Mouse (Mus musculus) brain, embryonic 14.5 days (tissue): ENCODE results near the gene Gm1604a.
"Not testable (repeated sequence)": the region's sequence is repeated elsewhere in the genome, so short reads cannot be mapped to it uniquely, and the experiment has no call there.

Experiments
- CTCF ChIP-seq: fragments of 200-500 bp; IDR thresholded peaks from 2 replicates; pipeline ENCODE4 v1.5.1; 2012; ENCODE audit warnings: inconsistent platforms, mild to moderate bottlenecking, moderate library complexity, borderline replicate concordance; ENCODE audit not compliant: insufficient read depth, insufficient read length; ENCODE audit errors: extremely low read depth
- POLR2A ChIP-seq: fragments of 200-500 bp; IDR thresholded peaks from 2 replicates; pipeline ENCODE4 v1.6.1; 2012; ENCODE audit warnings: mild to moderate bottlenecking, inconsistent platforms, borderline replicate concordance; ENCODE audit not compliant: poor library complexity, insufficient read depth, insufficient read length, severe bottlenecking; ENCODE audit errors: extremely low read depth

DNA sequence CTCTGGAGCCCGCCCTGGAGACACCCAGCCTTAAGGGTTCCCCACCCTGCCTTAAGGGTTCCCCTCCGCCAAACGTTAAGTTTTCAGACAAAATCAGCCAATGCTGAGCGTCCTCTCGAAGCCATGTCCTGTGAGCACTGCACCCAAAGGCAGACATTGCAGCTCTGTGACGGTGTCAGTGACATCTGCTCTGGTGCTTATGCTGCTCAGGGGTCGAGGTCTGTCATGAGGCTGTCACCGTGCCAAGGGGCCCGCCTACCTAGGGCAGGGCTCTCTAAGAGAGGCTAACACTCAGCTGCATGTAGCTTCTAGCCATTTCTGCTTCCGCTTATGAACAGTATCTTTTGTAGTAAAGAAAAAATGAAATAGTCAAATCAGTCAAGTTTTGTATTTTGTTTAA lies 73.7 kb downstream of the Gm1604a start:
- not testable (repeated sequence) for TF ChIP-seq CTCF, POLR2A
